Mouse (Mus musculus): ENCODE results near the gene Ptges2. TPM values are rescaled to one million over a fixed set of nuclear protein-coding genes. Genes with fewer than 3 reads are reported as not detected.
A peak's percentile ranks its signal among the peaks of the same experiment; 100 is the strongest.

Ptges2 gene
- 48.9 and 51.3 TPM in 2 replicates for polyA plus RNA-seq (2012; rRNA removed)

DNA sequence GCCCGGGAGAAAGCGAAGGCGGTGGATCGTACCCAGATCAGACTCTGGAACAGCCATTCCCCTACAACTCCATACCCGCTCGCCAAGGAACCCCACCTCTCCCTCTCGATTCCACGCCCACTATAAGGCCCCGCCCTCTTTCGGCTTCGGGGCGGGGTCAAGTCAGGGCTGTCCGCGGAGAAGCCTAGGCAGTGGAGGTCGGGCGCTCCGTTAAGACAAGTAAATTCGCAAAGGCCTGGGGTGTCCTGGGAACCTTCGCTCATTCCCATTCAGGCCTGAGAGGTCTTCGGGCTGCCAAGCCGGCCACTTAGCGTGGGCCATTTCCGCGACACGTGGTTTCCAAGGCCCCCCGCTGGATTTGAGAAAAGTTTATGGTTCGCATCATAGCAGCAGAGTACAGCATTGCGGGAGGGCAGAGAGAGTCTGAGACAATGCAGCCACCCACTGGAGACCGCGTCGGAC is at the start of gene Ptges2:
Gene Ptges2, plus strand, starts transcription at position 413 of the 462 bp plus-strand sequence.
- TF ChIP-seq POLR2A (IDR thresholded peaks at IDR 0.05; ENCODE audit: borderline replicate concordance, extremely low read depth, insufficient read depth, insufficient read length, poor library complexity, severe bottlenecking) (0 out of 2 replicates have a peak, but pooled peaks have one; percentile 12), CTCF (IDR thresholded peaks at IDR 0.05; ENCODE audit: borderline replicate concordance, extremely low read depth, insufficient read depth, insufficient read length) (no peak)
- DNase-seq (ENCODE audit: low read depth): peak; percentile 97

DNA sequence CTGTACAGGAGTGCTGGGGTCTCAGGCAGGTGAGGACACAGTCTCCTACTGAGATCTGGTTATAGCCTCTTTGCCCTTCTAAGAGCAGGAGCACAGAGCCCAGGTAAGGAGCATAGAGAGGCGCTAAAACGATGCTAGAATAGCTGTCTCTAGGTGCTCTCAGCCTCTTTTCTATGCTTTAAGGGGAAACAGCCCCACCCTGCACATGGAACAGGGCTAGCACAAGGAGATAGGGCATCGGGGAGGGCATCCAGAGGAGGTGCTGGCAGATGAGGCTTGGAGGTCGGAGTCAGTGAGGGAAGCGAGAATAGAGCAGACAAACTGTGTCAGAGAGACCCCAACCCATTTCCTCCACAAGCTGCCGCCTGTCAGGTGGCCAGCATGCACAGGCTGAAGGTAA is 48.7 kb upstream of the Ptges2 start:
- TF ChIP-seq CTCF (IDR thresholded peaks at IDR 0.05; ENCODE audit: borderline replicate concordance, extremely low read depth, insufficient read depth, insufficient read length) (no peak), POLR2A (IDR thresholded peaks at IDR 0.05; ENCODE audit: borderline replicate concordance, extremely low read depth, insufficient read depth, insufficient read length, poor library complexity, severe bottlenecking) (no peak)

DNA sequence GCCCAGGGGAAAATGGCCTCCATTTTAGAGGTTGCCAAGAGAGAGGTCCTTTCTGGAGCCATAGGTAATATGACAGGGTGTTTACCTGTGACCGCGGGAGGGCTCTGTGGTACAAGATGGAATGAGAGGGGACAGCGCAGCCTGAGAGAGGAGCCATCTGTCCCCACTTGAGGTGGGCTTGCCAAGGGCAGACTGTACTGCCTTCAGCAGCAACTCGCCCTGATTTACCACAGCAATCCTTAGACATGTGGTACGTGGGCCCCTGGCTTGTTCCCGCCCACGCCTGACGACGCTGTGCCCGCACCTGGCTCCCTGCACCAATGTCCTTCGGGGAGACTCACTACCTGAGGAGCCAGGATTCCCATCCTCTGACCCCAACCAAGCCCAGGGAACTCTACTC is 47.4 kb upstream of the Ptges2 start:
- no peak for DNase-seq (ENCODE audit: low read depth)
- TF ChIP-seq CTCF (IDR thresholded peaks at IDR 0.05; ENCODE audit: borderline replicate concordance, extremely low read depth, insufficient read depth, insufficient read length): no peak
- no peak for TF ChIP-seq POLR2A (IDR thresholded peaks at IDR 0.05; ENCODE audit: borderline replicate concordance, extremely low read depth, insufficient read depth, insufficient read length, poor library complexity, severe bottlenecking)

More for the DNA sequence above, 48.7 kb upstream of the Ptges2 start:
- DNase-seq (ENCODE audit: low read depth): no peak

DNA sequence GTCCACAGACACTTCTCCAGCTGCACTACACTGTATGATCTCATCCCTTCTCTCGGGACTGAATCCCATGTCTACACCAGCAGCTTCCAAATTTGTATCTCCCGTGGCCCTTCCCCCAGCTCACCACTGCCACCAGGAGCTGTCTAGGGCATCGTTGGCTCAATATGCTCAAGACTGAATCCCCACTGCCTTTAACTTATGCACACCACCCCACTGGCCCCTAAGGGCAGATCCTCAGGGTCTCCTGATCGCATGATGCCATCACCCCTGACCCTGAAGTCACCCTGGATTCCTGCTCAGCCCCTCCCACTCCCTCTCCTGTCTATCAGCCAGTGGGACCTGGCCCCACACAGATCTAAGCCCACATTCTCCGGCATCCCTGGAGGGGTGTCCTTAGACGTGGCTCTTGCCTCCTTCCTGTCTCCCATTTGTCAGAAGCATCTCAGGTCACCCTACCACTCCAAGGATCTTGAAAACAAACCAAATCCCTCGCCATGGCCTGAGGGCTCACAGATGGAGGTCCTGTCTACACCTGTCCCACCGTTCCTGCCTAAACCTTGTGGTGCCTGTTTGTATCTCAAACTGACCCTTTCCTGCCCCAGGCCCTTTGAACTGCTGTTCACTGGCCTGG is 46.0 kb upstream of the Ptges2 start:
- TF ChIP-seq POLR2A (IDR thresholded peaks at IDR 0.05; ENCODE audit: borderline replicate concordance, extremely low read depth, insufficient read depth, insufficient read length, poor library complexity, severe bottlenecking): no peak
- TF ChIP-seq CTCF (IDR thresholded peaks at IDR 0.05; ENCODE audit: borderline replicate concordance, extremely low read depth, insufficient read depth, insufficient read length): no peak
- no peak for DNase-seq (ENCODE audit: low read depth)

DNA sequence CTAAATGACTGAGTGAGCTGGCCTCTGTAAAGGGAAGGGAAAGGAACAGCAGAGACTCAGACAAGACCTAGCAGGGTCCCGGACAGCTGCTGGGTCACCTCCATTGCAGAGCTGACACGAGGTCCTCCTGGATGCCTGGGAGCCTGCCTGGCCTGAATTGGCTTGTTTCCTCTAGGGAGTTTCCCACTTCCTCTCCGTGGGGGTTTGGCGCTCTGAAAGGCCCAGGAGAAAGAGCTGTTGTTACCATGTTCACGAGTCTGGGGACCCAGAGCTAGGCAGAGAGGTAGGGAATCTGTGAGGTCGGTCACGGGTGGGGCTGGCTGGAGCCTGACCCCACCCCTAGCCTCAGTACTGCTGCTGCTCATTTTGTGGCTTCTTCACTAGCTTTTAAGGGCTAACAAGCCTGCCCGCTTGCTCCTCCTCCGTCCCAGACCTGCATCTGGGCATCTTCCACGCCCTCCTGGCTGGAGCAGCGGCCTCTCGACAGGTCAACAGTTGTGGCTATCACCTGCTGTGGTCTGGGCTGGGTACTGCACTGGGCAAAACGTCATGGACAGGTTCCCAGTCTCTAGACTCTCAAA is 45.1 kb upstream of the Ptges2 start:
- no peak for DNase-seq (ENCODE audit: low read depth)
- TF ChIP-seq POLR2A (IDR thresholded peaks at IDR 0.05; ENCODE audit: borderline replicate concordance, extremely low read depth, insufficient read depth, insufficient read length, poor library complexity, severe bottlenecking): no peak
- TF ChIP-seq CTCF (IDR thresholded peaks at IDR 0.05; ENCODE audit: borderline replicate concordance, extremely low read depth, insufficient read depth, insufficient read length): no peak

DNA sequence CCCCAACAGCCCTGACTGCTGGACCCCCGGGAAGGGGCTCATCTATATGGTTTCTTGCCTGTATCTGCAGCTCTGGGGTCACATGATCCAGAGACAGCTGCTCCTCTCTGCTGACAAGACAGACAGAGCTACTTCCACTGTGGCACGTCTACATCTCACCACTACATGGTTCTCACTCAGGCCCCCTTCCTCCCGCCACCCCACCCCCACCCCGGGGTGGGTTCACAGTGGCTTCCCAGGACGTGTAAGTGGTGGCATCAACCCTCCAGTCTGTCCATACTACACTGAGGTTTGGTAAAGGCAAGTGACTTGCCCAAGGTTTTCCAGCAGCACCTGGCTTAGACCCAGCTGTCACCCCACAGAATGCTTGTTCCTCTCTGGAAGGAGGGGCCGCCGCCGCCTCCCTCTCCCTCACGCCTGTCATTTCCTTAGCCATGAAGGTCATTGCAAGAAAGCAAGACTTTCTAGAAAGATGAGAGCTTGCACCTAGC is 44.2 kb upstream of the Ptges2 start:
- no peak for TF ChIP-seq POLR2A (IDR thresholded peaks at IDR 0.05; ENCODE audit: borderline replicate concordance, extremely low read depth, insufficient read depth, insufficient read length, poor library complexity, severe bottlenecking)
- no peak for TF ChIP-seq CTCF (IDR thresholded peaks at IDR 0.05; ENCODE audit: borderline replicate concordance, extremely low read depth, insufficient read depth, insufficient read length)
- DNase-seq (ENCODE audit: low read depth): peak; percentile 34

DNA sequence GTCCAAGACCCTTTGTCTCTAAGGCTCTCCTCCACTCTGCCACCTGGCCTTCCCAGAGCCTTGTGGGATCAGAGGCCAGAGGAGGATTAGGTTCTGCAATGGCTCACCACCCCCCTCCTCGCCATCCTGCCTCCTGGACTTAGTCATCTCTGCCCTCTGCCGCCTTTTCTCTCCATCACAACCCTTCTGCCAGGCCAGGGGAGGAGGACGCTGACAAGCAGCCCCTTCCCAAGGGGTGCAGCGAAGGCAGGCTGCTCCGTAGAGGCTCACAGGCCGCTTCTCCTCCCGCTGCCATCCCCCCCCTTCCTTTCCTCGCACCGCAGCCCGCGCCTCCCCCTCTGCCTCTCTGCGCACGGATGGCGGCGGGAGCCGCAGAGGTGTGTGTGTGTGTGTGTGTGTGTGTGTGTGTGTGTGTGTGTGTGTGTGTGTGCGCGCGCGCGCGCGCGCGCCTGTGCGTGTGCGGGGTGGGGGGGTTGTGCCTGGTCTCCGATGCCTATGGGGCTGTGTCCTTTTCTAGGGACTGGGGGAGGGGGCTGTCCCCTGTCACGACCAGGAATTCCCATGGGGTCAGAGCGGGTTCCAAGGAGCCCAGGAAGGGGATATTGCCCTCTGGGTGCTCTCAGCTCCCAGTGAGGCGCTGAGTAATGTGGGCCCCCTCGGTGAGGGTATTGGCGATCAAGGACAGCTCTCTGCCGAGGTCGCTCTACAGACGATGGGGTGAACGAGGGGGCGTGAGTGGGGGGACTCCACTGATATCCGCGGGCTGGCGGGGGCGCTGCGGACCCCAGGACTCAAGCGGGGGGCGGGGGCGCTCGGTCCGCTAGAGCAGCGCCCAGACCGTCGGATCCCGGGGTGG is 43.3 kb upstream of the Ptges2 start, which contains the start of gene Ciz1:
Gene Ciz1, plus strand, starts transcription at position 177 of the 856 bp plus-strand sequence.
- DNase-seq (ENCODE audit: low read depth): peak; percentile 85
- TF ChIP-seq CTCF (IDR thresholded peaks at IDR 0.05; ENCODE audit: borderline replicate concordance, extremely low read depth, insufficient read depth, insufficient read length): no peak
- TF ChIP-seq POLR2A (IDR thresholded peaks at IDR 0.05; ENCODE audit: borderline replicate concordance, extremely low read depth, insufficient read depth, insufficient read length, poor library complexity, severe bottlenecking): peak; percentile 28; the same call in 1 of the 2 replicates

DNA sequence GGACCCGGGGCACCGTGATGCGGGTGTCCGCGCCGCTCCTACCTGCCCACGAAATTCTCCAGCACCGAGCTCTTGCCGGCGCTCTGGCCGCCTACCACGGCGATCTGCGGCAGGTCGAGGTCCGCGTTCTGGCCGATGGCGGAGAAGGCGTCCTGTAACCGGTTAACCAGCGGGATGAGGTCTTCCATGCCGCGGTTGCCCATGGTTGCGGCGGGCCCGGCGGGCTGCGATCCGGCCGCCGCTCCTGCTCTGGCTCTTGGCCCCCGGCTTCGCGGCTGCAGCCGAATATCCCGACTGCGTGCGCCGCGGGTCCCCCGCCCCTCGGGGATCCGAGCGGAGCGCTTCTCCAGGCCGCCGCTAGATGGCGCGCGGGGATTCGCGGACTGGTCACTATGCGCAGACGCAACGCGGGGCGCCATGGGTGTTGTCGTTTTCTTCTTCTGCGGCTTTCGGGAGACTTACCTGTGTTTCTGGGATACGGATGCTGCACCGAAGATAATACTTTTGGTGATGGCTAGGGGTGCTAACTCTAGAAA is 42.6 kb upstream of the Ptges2 start, which contains the start of gene Dnm1:
Gene Dnm1, minus strand, starts transcription at position 332 of the 536 bp plus-strand sequence.
- peak; percentile 92 for DNase-seq (ENCODE audit: low read depth)
- TF ChIP-seq POLR2A (IDR thresholded peaks at IDR 0.05; ENCODE audit: borderline replicate concordance, extremely low read depth, insufficient read depth, insufficient read length, poor library complexity, severe bottlenecking) (peak; percentile 61; the same call in 1 of the 2 replicates), CTCF (IDR thresholded peaks at IDR 0.05; ENCODE audit: borderline replicate concordance, extremely low read depth, insufficient read depth, insufficient read length) (peak; percentile 94)

DNA sequence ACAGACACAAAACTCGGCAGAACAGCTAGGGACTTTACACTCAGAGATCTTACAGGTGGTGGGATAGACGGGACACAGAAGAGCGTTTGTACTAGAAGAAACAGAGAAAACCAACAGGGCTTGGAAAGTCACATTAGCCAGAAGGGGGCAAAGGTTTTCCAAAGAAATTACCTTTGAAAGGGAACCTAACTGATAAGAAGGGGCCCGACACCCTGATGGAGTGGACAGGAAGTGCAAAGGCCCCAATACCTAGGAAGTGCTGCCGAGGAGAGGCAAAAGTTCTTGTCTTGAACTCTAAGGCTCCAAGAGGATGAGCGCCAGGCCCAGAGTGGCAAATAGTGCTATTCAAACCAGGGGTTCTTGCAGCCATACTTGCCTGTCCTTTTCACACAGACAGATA is 41.9 kb upstream of the Ptges2 start:
- TF ChIP-seq POLR2A (IDR thresholded peaks at IDR 0.05; ENCODE audit: borderline replicate concordance, extremely low read depth, insufficient read depth, insufficient read length, poor library complexity, severe bottlenecking): no peak
- TF ChIP-seq CTCF (IDR thresholded peaks at IDR 0.05; ENCODE audit: borderline replicate concordance, extremely low read depth, insufficient read depth, insufficient read length): no peak
- no peak for DNase-seq (ENCODE audit: low read depth)

DNA sequence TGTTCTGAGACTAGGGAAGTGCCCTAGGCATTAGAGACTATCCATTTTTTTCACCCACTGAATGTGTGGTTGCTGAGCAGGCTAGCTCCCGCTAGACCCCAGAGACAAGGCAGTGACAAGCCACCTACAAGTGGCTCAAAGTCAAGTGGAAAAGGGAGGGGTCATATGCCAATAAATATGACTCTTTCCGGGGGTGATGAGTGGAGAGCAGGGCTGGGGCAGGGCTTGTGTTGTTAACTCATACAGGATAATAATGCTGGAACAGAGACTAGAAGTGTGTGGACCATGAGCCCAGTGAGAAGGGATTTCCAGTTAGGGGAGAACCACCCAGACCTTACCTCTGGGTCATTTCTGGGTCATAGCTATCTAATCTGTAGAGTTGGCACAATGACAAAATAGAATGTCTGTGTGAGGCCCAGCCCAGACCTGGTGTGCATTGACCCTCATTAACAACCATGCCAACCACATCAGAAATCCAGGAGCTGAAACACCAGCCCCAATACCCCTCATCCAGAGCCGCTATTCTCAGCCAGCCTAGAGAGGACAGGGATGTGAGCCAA is 41.3 kb upstream of the Ptges2 start:
- DNase-seq (ENCODE audit: low read depth): no peak
- TF ChIP-seq POLR2A (IDR thresholded peaks at IDR 0.05; ENCODE audit: borderline replicate concordance, extremely low read depth, insufficient read depth, insufficient read length, poor library complexity, severe bottlenecking) (no peak), CTCF (IDR thresholded peaks at IDR 0.05; ENCODE audit: borderline replicate concordance, extremely low read depth, insufficient read depth, insufficient read length) (no peak)

Measured in brain, embryonic 14.5 days (tissue).